Mouse (Mus musculus): ENCODE measurements around the gene Serpina9.

Gene Serpina9

DNA sequence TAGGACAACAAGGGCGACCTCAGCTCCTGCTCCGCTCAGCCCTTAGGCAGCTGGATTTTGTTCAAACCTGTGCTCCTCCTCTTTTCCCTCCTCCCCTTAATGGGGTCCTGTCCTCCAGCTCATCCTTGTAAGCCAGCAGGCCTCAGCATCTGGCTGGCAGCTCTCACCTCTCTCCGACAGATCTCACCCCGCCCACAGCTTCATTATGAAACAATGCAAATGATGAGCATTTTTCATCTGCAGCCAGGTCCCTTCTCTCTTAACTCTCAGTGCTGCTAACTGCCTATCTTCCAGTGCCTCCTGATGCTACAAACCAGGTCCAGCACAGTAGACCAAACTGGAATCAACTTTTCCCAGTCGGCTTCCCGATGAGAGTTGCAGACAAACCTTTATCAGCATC lies at the start of gene Serpina9:
Gene Serpina9 (minus strand): TSS at position 136 of the 400 bp plus-strand sequence.
- DNase-seq (ENCODE audit: low read depth, low spot score) = no peak

DNA sequence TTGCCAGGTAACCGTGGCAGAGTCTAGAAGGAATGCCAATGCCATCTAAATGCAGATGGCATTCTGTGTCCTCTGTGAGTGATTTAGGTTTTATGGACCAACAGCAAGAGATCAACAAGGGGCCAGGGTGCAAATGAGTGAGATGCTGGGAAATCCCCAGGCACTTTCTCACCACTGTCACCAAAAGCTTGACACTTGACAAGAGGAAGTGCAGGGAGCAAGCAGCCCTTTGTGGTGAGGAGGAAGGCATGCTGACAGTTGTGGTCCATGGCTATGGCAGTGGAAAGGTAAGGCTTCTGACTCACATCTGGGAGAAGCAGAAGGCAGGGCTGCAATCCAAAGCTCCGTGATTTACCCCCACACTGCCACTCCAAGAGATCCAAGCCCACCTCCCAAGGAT lies 48.3 kb upstream of the Serpina9 start:
- DNase-seq (ENCODE audit: low read depth, low spot score) = peak; percentile 43

DNA sequence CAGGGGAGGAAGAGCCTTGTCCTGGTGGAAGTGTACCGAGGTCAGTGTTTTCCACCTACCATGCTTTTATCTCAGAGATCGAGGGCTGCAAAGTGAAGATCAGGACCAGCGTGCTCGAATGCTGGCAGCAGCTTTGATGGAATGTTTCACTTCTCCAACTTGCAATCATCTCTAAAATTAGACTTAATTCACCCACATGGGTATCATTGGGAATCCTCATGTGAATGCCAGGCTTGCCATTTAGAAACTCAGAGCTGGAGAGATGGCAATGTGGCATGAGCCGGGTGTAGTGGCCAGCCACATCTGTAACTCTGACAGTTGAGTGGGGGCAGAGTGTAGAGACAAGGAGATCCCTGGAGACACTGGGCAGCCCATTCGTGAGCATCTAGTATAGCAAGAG lies 46.6 kb upstream of the Serpina9 start:
- no peak for DNase-seq (ENCODE audit: low read depth, low spot score)

DNA sequence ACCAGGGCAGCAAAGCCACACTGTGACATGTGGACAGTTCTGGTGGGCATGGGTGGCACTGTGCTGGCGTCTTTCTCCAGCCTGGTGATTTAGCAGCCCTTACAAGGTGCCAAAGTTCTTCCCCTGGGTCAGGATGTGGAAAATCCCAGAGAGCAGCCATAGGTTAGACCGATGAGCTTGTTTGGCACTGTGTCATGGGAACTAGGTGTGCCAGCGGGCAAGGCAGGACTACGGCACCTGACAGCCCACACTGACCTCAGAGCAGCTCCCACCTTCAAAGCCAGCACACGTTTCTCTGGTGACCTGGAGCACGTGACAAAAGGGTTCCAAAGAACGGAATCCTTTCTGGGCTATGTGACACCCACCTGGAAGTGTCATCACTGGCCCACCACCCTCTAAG lies 44.0 kb upstream of the Serpina9 start:
- no peak for DNase-seq (ENCODE audit: low read depth, low spot score)

DNA sequence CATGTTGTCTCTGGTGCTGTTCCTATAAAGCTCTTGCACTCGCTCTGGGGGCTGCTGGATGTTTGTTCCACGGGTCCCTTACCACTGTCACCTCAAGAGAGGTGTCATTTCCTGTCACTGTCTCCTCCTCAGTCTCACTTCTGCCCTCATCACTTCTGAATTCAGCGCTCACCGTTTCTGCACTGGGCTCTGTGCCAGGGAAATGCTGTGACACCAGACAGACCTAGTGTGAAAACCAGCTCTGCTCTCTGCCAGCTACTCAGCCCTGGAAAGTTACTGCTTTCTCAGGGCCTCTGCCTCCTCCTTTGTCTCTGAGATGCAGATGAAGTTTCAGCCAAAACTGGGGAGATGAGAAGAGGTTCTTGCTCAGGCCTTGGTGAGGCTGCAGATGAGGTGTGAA lies 43.5 kb upstream of the Serpina9 start:
- DNase-seq (ENCODE audit: low read depth, low spot score) = peak; percentile 57

DNA sequence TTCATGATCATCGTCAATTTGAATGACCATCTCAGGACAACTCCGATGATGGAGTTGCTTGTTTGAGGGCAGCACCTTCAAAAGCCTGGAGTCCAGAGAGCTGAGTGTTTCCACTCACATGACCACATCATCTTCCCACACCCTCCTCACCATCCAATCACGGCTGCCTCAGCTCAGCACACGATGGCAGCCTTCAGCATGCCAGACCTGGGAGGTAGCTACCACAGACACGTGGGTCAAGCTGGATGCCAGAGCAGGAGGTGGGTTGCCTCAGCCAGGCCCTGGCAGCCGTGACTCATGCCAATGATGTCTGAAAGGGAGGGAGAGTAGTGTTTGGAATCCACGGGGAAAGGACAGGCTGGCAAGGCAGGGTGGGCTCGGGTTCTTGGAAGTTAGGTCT lies 42.2 kb upstream of the Serpina9 start:
- peak; percentile 63 for DNase-seq (ENCODE audit: low read depth, low spot score)

DNA sequence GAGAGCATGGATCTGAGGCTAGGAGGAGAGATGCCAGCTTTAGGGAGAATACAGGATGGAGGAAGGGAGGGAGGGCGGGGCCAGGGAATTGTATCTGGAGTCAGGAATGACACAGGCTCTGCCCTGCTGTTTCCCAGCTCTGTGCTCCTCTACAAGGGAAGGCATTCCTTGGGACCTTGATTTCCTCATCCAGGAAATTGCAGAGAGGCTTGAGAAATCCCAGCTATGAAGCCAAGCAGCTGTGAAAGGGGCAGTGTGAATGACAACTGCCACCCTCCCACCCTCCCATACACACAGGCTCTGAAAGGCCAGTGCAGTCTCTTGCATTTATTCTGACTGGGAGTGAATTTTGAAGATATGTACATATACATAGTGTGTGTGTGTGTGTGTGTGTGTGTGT lies 40.4 kb upstream of the Serpina9 start:
- DNase-seq (ENCODE audit: low read depth, low spot score) = peak; percentile 51

DNA sequence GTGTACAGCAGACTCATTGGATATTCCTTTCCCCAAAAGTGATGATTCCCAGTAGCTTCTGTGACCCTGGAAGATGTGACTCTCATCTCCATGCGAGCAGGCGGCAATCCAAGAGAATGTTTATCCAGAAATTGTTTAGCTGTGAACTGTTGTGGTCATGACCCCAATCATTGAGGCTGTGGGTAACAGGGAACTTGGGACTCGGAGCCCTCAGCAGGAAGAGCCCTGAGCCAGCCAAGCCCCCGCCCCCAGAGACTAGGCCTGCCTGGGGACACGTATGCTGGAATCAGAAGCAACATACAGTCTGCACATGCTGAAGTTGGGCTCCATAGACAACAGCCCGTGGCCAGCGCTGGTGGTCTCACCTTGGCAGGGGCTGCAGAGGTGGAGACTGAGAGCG lies 32.2 kb upstream of the Serpina9 start:
- no peak for DNase-seq (ENCODE audit: low read depth, low spot score)

DNA sequence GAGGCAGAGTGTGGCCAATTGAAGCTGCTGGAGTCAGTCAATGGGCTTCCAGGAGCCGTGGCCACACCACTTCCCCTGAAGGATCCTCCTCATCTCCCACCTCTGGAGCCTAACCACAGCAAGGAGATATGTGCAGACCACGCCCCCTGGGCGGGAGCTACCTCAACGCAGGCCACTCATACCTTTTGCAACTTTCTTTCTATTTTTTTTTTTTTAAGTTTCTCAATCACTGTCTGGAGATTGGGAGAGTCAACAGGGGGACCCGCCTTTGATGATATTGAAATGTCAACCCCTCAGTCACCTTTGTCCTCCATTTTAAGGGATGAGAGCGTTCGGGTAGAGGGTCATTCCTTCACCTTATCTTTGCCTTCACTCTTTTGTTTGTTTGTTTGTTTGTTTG lies 30.8 kb upstream of the Serpina9 start, which contains the start of gene Serpina12:
Gene Serpina12 (minus strand): TSS at position 101 of the 400 bp plus-strand sequence.
- no peak for DNase-seq (ENCODE audit: low read depth, low spot score)

DNA sequence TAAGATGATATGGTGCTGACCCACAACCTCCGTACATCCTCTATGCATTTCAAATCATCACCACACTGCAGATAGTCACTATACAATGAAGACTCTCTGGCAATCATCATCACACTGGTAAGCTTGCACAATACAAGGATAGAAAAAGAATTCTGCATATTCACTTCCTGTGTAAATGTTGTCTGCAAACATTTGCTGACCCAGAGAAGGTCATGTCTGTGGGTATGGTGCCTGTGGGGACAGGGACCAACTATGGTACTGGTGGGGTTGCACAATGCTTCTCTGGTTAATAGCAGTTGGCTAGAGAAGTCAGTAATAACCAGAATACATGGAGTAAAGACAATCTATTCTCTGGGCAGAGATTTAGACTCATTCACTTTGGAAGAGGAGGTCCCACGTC lies 29.2 kb upstream of the Serpina9 start:
- no peak for DNase-seq (ENCODE audit: low read depth, low spot score)

DNA sequence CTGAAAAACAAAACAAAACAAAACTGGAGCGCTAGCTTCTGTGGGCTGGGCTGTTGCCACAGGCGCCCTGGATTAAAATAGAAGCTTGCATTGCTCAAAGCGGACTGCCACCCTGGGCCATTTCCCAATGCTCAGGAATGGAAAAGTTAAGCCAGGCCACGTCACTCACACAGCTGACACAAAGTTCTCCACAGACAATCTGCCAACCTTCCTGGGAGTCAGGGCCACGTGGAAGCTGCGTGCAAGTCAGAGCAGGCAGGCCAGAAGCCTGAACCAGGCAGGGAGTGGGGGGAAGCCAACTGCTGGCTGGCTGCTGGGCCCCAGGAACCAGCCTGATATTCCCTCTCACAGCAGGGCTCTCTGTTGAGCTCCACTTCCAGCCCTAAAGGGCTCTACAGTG lies 27.8 kb upstream of the Serpina9 start:
- no peak for DNase-seq (ENCODE audit: low read depth, low spot score)

DNA sequence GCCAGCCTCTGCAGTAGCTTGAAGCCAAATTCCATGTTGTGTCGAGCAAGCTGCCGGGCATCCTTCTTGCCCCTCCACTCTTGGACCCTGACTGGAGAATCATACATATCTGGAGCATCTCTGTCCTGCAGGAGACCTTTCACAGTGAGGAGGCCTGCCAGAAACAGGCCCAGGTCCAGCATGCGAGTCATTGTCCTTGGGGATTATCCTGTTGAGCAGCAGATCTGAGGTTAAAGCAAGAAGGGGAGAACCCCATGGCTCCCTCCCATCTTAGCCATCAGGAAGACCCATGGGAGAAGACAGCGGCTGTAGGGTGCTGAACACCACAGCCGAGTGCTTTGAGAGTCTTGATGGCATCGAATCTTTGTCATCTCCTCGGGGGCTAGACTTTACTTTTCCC lies 24.6 kb upstream of the Serpina9 start:
- peak; percentile 62 for DNase-seq (ENCODE audit: low read depth, low spot score)

DNA sequence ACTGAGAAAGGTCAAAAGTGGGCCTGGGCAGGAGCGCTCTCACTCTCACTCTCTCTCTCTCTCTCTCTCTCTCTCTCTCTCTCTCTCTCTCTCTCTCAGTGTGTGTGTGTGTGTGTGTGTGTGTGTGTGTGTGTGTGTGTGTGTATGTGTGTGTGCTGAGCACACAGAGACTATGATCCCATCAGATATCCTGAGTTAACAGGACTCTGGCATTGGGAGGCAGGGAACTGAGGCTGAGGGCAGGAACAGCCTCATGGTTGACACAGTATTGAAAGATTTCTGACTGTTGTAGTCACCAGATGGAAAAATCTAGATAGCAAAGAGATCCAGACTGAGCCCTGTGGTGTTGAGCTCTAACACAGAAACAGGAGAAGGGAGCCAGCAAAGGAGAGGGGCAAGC lies 20.2 kb upstream of the Serpina9 start:
- no peak for DNase-seq (ENCODE audit: low read depth, low spot score)

DNA sequence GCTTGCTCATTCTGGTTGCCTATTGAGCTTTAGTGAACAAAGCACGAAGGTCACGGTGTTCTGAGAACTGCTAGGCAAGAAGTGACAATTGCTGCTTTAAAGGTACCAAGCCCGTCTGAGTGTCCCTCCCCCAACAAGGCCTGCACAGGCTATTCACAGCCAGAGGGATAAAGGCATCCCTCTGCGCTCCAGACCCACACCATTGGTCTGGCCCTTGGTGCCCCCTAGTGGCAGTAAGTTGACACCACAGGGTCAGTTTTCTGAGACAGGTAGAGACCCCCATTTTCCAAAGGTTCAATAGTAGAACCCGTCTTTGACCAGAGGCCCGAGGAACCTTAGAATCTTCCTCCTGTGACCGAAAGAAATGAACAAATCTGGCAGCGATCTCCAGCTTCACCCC lies 16.4 kb upstream of the Serpina9 start:
- DNase-seq (ENCODE audit: low read depth, low spot score) = peak; percentile 11

DNA sequence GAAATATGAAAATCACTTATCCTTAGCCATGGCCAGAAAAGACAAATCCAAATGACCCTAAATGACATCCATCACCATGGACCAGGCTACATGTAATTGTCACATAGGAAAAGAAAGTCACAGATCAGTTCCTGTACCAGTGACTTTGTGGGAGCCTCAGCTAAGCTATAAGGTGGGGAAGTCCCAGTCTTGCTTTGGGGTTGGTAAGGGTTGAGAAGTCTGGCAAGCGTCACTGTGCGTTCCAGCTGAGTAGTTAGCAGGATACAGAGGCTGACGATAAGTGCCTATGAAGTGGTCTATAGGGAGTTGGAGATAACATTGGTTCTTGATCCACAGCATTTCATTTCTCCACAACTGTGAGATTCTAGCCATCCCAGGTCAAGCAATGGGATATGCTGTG lies 1.7 kb upstream of the Serpina9 start:
- DNase-seq (ENCODE audit: low read depth, low spot score) = no peak

DNA sequence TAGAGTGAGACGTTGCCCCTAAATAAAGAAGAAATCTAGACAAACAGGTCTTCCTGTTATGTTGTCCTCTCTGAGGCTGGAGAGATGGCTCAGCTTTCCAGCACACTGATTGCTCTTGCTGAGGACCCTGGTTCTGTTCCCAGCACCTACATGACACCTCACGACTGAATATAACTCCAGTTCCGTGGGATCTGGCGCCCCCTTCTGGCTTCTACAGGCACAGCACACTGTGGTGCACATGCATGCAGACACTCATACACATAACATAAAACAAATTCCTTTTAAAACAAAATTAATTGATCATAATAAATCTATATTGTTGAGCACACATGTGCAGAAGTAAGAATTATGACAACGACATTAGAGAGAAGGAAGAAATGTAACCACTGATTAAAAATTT lies 8.9 kb downstream of the Serpina9 start:
- DNase-seq (ENCODE audit: low read depth, low spot score) = no peak

DNA sequence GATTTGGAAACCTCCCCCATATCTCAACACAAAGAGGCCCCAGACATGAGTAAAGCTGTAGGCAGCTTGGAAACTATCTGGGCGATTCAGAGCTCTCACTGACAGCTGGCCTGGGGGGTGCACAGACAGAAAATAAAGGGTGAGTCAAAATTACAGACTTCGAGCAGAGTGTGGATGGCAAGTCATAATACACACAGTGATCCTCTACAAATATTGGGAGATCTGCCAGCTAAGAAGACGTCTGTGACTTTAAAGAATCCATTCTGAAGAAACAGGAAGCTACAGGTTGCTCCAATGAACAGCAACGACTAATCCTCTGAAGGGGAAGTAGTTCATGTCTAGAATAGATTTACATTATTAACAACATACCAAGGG lies 10.3 kb downstream of the Serpina9 start:
- DNase-seq (ENCODE audit: low read depth, low spot score) = peak; percentile 86

DNA sequence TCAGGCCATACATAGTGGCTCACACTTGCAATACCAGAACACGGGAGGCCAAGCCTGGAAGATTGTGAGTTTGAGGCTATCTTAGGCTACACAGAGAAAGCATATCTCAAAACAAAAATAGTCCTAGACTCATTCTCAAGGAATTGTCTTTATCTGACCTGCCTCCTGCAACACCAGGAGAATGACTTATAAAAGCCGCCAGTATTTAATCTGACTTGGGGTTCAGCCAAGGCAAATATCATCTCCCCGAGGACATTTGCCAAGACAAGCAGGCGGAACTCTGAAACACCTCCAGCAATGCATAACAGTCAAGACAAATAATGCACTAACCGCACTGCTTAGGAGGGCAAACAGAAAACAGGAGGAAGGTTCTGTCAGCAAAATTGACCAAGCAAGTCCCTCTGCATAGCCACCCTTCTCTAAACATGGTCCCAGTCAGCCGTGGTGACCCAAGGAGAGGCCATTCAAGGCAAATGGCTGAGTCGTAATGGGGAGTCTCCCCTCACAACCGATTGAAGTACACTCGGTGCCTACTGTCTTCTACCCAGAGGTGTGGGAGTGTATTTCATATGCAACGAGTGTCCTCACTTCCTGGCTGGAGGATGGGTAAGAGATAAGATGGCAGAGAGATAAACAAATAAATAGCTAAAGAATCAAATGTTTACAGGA lies 10.9 kb downstream of the Serpina9 start:
- DNase-seq (ENCODE audit: low read depth, low spot score) = peak; percentile 90

DNA sequence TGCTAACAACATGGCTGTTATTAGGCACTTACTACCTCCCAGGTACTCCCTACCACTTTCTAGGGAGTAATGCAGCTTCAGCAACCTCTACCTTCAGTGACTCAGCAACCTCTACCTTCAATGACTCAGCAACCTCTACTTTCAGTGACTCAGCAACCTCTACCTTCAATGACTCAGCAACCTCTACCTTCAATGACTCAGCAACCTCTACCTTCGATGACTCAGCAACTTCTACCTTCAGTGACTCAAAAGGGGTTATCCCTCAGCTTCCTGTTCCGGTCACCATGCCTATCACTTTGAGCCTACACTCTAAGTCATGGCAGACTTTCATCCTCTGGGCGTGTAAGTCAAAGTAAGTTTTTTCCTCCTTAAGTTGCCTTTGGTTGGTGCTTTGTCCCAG lies 13.0 kb downstream of the Serpina9 start:
- DNase-seq (ENCODE audit: low read depth, low spot score) = peak; percentile 45

DNA sequence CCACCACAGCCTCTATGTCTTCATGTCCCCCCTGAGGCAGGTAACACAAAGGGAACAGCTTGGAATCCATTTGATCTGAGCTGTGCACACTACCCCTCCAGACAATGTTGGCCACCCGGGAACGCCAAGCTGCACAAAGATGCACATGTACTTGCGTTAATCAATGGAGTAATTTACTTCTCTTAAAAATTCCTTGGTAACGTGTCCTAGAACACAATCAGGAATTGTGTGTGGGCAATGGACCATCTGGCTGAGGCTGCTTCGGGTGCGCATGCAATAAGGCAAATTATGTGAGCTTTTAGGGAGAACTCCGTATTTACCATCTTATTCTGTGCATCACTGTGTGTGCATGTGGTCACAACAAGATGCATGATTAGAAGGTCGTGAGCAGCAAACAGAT lies 13.9 kb downstream of the Serpina9 start:
- no peak for DNase-seq (ENCODE audit: low read depth, low spot score)

DNA sequence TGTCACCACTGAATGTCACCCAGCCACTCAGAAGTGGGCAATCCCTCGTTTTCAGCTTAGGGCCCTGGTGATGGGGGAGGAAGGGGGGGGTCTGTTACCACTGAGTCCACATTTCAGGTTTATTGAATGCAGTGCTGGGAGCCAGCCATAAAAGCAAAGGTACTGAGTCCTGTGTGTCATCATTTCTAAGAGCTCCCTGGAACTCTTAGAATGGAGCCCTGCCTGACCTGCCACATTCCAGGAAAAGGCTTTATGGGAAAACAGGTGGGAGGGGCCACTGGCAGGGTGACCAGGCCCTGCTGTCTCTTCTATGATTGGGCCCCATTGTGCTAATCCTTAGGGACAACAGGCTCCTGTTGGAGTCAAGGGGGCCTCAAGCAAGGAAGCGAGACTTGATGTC lies 17.0 kb downstream of the Serpina9 start:
- DNase-seq (ENCODE audit: low read depth, low spot score) = no peak

DNA sequence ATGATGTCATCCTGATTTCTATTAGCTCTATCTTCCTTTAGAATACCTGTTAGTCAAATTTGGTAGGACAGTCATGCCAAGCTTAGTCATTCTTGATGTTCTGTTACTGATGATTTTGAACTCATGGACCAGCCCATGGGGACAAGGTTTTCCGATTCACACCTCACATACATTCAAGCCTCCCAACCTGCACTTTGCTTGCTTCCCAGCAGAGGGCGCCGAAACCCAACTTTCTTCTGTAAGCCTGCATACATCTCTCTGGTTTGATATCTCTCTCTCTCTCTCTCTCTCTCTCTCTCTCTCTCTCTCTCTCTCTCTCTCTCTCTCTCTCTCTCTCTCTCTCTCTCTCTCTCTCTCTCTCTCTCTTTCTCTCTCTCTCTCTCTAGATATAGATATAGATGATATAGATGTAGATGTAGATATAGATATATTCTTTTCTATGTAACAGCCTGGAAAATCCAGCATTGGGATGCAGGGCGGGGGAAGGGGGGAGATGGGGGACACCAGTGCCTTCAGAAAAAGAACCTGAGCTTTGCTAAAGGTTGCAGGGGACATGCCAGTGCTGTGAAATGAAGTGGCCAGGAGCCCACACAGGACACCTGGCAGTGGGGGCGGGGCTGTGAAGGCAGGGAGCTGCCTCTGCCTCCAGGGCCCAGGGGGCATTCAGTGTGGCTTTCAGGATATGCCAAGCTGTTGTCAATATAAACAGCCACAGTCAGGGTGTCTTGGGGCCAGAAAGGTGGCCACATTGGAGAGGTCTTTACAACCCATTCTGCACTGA lies 18.1 kb downstream of the Serpina9 start:
- DNase-seq (ENCODE audit: low read depth, low spot score) = peak; percentile 86

DNA sequence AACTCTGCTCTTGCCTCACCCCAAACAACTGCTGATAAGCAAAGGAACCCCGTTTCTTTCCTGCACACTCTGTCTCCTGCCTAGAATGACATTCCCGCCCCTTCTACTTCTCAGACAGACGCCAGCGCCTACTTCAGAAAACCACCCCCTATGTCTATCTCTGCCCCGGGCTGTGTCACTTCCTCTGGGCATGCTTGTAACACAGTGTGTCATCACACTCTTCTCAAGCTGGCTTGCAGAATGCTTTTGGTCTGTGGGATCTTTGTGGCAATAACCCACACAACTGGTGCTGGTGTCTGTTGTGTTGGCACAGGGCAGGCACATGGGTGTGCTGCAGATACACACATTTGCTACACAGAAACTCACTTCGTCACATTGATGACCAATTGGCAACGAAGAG lies 20.6 kb downstream of the Serpina9 start:
- DNase-seq (ENCODE audit: low read depth, low spot score) = peak; percentile 34

All from 3T3-L1 (cell line).